Comparison of ENCODE assay signal across 7 mouse cellular contexts in the genomic region with DNA sequence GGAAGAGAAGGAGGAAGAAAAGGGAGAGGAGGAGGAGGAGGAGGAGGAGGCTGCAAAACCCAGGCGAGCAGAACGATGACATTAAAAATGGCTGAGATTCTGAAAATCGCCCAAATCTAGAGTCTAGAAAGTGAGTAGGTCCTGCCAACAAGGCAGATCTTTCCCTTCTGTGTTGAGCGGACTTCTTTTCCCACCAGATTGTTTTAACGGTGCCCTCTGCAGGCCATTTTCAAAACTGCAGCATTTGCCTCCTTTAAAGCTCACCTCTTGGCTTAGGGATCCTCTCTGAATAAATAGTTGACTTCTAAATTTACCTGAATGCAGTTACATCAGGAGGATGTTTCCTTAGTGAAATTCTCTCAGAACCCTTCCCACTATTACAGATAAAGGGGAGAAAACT.
DNase-seq lines count a peak whose midpoint lies in the region; ATAC-seq lines count a peak whose summit lies in the region.

No protein-coding gene starts in this region.

- no peak overlapping the region for H3K4me2 ChIP-seq in forebrain, embryonic 15.5 days (replicated peaks)
- H3K4me2 ChIP-seq in stomach, embryonic 15.5 days: 0 out of 2 replicates have a peak overlapping the region, but pooled peaks have one; percentile 11

- WGBS in forebrain, embryonic 15.5 days: 15% methylated on average over 5 of the region's 5 CpGs
- 10% methylated on average over 5 of the region's 5 CpGs for WGBS in stomach, embryonic 15.5 days

- 0 out of 2 replicates have a peak, but pooled peaks have one; percentile 29 for ATAC-seq in forebrain, embryonic 15.5 days (replicated peaks)
- ATAC-seq in megakaryocyte progenitor cell, adult 5-6 weeks (replicated peaks; ENCODE audit: poor library complexity): peak; percentile 68; the same call in 1 of the 2 replicates
- no peak for ATAC-seq in stomach, embryonic 15.5 days (ENCODE audit: insufficient read depth, low FRiP score, low read depth)

- no peaks in the 10 kb centered on the region for H3K27me3 ChIP-seq in forebrain, embryonic 15.5 days
- no peaks in the 10 kb centered on the region for H3K27me3 ChIP-seq in stomach, embryonic 15.5 days (replicated peaks)

- H3K9me3 ChIP-seq in forebrain, embryonic 15.5 days: no peaks in the 10 kb centered on the region
- H3K9me3 ChIP-seq in stomach, embryonic 15.5 days: no peaks in the 10 kb centered on the region

- DNase-seq in T-cell, adult 2 months (ENCODE audit: low spot score): peak; percentile 19
- DNase-seq in c-Kit-positive CD71-positive TER-119-positive erythroid progenitor cells, embryonic 14.5 days (ENCODE audit: low spot score): peak; percentile 29
- peak; percentile 30 for DNase-seq in heart, postnatal 25 days (ENCODE audit: low spot score)
- DNase-seq in layer of hippocampus, postnatal 25 days (ENCODE audit: extremely low spot score in 1 of 2, low spot score in 1 of 2): peak; percentile 76 to 97

- no peaks in the 10 kb centered on the region for H3K36me3 ChIP-seq in forebrain, embryonic 15.5 days
- H3K36me3 ChIP-seq in stomach, embryonic 15.5 days: no peaks in the 10 kb centered on the region

- H3K27ac ChIP-seq in forebrain, embryonic 15.5 days (replicated peaks): no peak overlapping the region
- no peak overlapping the region for H3K27ac ChIP-seq in stomach, embryonic 15.5 days

- no peaks in the 10 kb centered on the region for H3K4me1 ChIP-seq in forebrain, embryonic 15.5 days
- H3K4me1 ChIP-seq in stomach, embryonic 15.5 days: no peaks in the 10 kb centered on the region

- no peak overlapping the region for H3K9ac ChIP-seq in forebrain, embryonic 15.5 days (replicated peaks)
- H3K9ac ChIP-seq in stomach, embryonic 15.5 days: no peak overlapping the region

- intact Hi-C loops in heart, postnatal 25 days (cut with DNase I): loop anchor here (1.0 to 10.0 kb wide), 4 partner anchors 72 to 448 kb away; no protein-coding TSS in a partner anchor

- no peak overlapping the region for H3K4me3 ChIP-seq in forebrain, embryonic 15.5 days
- no peak overlapping the region for H3K4me3 ChIP-seq in stomach, embryonic 15.5 days (replicated peaks)

Comparison
In these comparisons a context has a peak if more than half of its experiments do, and no peak if none do; other contexts are left out.
1. DNase-seq: peak in every context shown above with its lines; median percentile 86 in layer of hippocampus, postnatal 25 days; 30 in heart, postnatal 25 days; 29 in c-Kit-positive CD71-positive TER-119-positive erythroid progenitor cells, embryonic 14.5 days; 19 in T-cell, adult 2 months.